Mouse (Mus musculus) c-Kit-positive CD71-negative TER-119-negative erythroid progenitor cells, embryonic 14.5 days (primary cell): Measurements from ENCODE around the gene Olfr1030.
"Not testable (repeated sequence)": the region's sequence is repeated elsewhere in the genome, so short reads cannot be mapped to it uniquely, and the experiment has no call there.

Source experiments
- DNase-seq: peaks from one replicate; pipeline ENCODE4 v3.0.0-alpha.2; 2013; ENCODE audit warnings: low read depth

Gene Olfr1030

GRCm38 (mm10) chr2:85978976-85979375, at the start of gene Olfr1030:
TSS of gene Olfr1030 (plus strand) at chr2:85979276.
- no peak for DNase-seq

- no peak for DNase-seq
Measured at GRCm38 (mm10) chr2:85950137-85950536, 28.9 kb upstream of the Olfr1030 start, which contains the start of gene Olfr1028. TSS of gene Olfr1028 (plus strand) at chr2:85950437.

GRCm38 (mm10) chr2:85973595-85973994, 5.5 kb upstream of the Olfr1030 start, which contains the start of gene Olfr1029:
TSS of gene Olfr1029 (plus strand) at chr2:85973895.
- DNase-seq = no peak

GRCm38 (mm10) chr2:85990004-85990403, 10.9 kb downstream of the Olfr1030 start, which contains the start of gene Olfr1031:
TSS of gene Olfr1031 (plus strand) at chr2:85990304.
- no peak for DNase-seq

- no peak for DNase-seq
Measured at GRCm38 (mm10) chr2:86005240-86005639, 26.2 kb downstream of the Olfr1030 start, which contains the start of gene Olfr1032. TSS of gene Olfr1032 (plus strand) at chr2:86005540.

- DNase-seq = not testable (repeated sequence)
Measured at GRCm38 (mm10) chr2:86020406-86020805, 41.3 kb downstream of the Olfr1030 start, which contains the start of gene Olfr1033. TSS of gene Olfr1033 (plus strand) at chr2:86020633.

GRCm38 (mm10) chr2:86021518-86021917, 42.4 kb downstream of the Olfr1030 start:
- not testable (repeated sequence) for DNase-seq
